Mouse (Mus musculus) MN1 (cell line): ENCODE measurements at regions not wholly inside any gene's neighbourhood (a gene's known extent, or its start where the extent isn't known, plus 50 kb on each side); places are given as distances from the start of the nearest gene placed in this dataset.
"Not testable (repeated sequence)": the region's sequence is repeated elsewhere in the genome, so short reads cannot be mapped to it uniquely, and the experiment has no call there.

Experiments
- DNase-seq: peaks from one replicate; pipeline ENCODE4 v3.0.0-alpha.2; 2016; ENCODE audit warnings: low spot score

GRCm38 (mm10) chr2:149283274-149283673 is 121.6 kb upstream of the Cst10 start:
- DNase-seq = no peak

DNA sequence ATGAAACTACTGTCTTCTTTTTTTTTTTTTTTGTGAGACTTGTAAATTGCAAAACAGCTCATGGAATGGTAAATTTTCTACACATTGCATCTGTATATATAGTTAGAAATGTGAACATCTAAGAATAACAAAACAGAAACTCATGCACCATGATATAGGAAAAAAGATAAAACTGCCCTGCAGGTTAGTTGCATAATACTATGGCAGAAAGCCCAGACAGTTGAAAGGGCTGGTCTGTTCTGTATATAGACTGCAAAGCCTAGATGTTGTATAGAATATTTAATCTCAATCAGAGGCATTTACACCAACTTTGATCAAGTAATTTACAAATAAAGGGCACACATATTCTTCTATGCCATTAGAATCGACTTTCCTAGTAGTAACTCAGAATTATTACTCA is 120.7 kb upstream of the Cst10 start:
- DNase-seq = no peak

GRCm38 (mm10) chr2:149296936-149297335 is 107.9 kb upstream of the Cst10 start:
- DNase-seq = not testable (repeated sequence)

DNA sequence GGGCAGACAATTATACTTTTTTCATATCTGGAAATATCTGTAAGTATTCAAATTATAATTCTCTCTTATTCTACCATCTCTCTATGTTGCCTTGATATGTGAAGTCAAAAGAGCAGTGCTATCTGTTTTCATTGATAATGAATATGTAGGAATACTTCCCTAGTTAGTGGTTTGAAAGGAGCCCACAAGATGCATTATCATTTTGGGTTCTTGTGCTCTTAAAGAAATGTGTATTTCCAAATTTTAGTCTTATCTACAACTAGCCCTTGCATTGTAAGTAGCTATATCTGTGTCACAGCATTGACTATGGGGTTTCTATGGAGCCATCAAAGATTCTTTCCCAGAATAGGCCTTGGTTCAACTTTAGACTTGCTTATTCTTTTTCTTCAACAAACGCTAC is 99.3 kb upstream of the Cst10 start:
- DNase-seq = no peak

DNA sequence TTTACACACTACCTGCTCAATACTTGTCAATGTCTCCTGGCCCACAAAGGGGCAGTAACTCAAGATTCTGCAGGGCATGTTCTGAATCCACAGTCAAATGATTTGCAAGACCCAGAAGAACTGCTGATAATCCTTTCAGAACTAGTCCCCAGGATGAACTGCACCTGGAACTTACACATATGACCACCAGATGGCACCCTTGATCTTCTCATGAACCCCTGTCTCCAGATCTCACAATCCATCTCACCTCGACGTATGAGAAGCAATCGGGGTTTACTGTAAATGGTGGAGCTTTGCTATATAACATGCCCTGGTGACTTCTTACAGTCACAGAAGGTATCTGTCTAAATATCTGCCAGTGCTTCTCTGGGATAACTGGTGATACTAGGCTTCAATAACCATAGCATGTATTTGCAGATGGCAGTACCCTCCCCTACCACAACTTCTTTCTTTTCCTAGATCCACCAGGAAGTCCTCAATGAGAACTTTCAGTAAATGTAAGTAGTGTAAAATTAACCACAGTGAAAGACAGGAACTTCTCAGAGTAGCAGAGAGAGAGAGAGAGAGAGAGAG is 54.5 kb upstream of the Cst10 start:
- DNase-seq = peak; percentile 38
